Mouse (Mus musculus): ENCODE data around the gene Sh3rf3. TPM values are rescaled to one million over a fixed set of nuclear protein-coding genes. Genes with fewer than 3 reads are reported as not detected.
A peak's percentile ranks its signal among the peaks of the same experiment; 100 is the strongest.

The Sh3rf3 gene
- polyA plus RNA-seq, 1 experiment = 9.6 TPM

- peaks cover 1% of the 10 kb centered on the region; the same call in 1 of the 2 replicates for H3K4me1 ChIP-seq (ENCODE audit: control insufficient read depth, insufficient read depth, low read length)
- TF ChIP-seq CTCF (IDR thresholded peaks at IDR 0.05; ENCODE audit: borderline replicate concordance, insufficient read depth, low read length) (peak; percentile 67), POLR2A (IDR thresholded peaks at IDR 0.05; ENCODE audit: low read depth, low read length) (no peak)
- H3K4me3 ChIP-seq (ENCODE audit: insufficient read depth, low read length) = no peak overlapping the region
- H3K27ac ChIP-seq (ENCODE audit: insufficient read depth, low read length) = no peak overlapping the region
Observed at GRCm38 (mm10) chr10:59109015-59109414, 295.9 kb downstream of the Sh3rf3 start.

- H3K27ac ChIP-seq (ENCODE audit: insufficient read depth, low read length) = no peak overlapping the region
- H3K4me1 ChIP-seq (ENCODE audit: control insufficient read depth, insufficient read depth, low read length) = peaks cover 7% of the 10 kb centered on the region
- TF ChIP-seq CTCF (IDR thresholded peaks at IDR 0.05; ENCODE audit: borderline replicate concordance, insufficient read depth, low read length) (no peak), POLR2A (IDR thresholded peaks at IDR 0.05; ENCODE audit: low read depth, low read length) (no peak)
- no peak overlapping the region for H3K4me3 ChIP-seq (ENCODE audit: insufficient read depth, low read length)
Observed at GRCm38 (mm10) chr10:59110386-59110785, 297.2 kb downstream of the Sh3rf3 start.

GRCm38 (mm10) chr10:59112755-59113154, 299.6 kb downstream of the Sh3rf3 start:
- TF ChIP-seq POLR2A (IDR thresholded peaks at IDR 0.05; ENCODE audit: low read depth, low read length) (no peak), CTCF (IDR thresholded peaks at IDR 0.05; ENCODE audit: borderline replicate concordance, insufficient read depth, low read length) (no peak)
- no peak overlapping the region for H3K4me3 ChIP-seq (ENCODE audit: insufficient read depth, low read length)
- peaks cover 7% of the 10 kb centered on the region for H3K4me1 ChIP-seq (ENCODE audit: control insufficient read depth, insufficient read depth, low read length)
- no peak overlapping the region for H3K27ac ChIP-seq (ENCODE audit: insufficient read depth, low read length)

GRCm38 (mm10) chr10:59113386-59113785, 300.2 kb downstream of the Sh3rf3 start:
- Histone ChIP-seq H3K27ac (ENCODE audit: insufficient read depth, low read length) (no peak overlapping the region), H3K4me3 (ENCODE audit: insufficient read depth, low read length) (no peak overlapping the region), H3K4me1 (ENCODE audit: control insufficient read depth, insufficient read depth, low read length) (peaks cover 7% of the 10 kb centered on the region)
- TF ChIP-seq CTCF (IDR thresholded peaks at IDR 0.05; ENCODE audit: borderline replicate concordance, insufficient read depth, low read length) = no peak
- no peak for TF ChIP-seq POLR2A (IDR thresholded peaks at IDR 0.05; ENCODE audit: low read depth, low read length)

- Histone ChIP-seq H3K27ac (ENCODE audit: insufficient read depth, low read length) (peak overlapping the region; percentile 58), H3K4me1 (ENCODE audit: control insufficient read depth, insufficient read depth, low read length) (peaks cover 7% of the 10 kb centered on the region), H3K4me3 (ENCODE audit: insufficient read depth, low read length) (no peak overlapping the region)
- no peak for TF ChIP-seq POLR2A (IDR thresholded peaks at IDR 0.05; ENCODE audit: low read depth, low read length)
- TF ChIP-seq CTCF (IDR thresholded peaks at IDR 0.05; ENCODE audit: borderline replicate concordance, insufficient read depth, low read length) = no peak
Observed at GRCm38 (mm10) chr10:59114535-59115291, 301.6 kb downstream of the Sh3rf3 start.

GRCm38 (mm10) chr10:59115691-59116090, 302.5 kb downstream of the Sh3rf3 start:
- Histone ChIP-seq H3K4me3 (ENCODE audit: insufficient read depth, low read length) (no peak overlapping the region), H3K27ac (ENCODE audit: insufficient read depth, low read length) (no peak overlapping the region), H3K4me1 (ENCODE audit: control insufficient read depth, insufficient read depth, low read length) (peaks cover 7% of the 10 kb centered on the region)
- no peak for TF ChIP-seq CTCF (IDR thresholded peaks at IDR 0.05; ENCODE audit: borderline replicate concordance, insufficient read depth, low read length)
- no peak for TF ChIP-seq POLR2A (IDR thresholded peaks at IDR 0.05; ENCODE audit: low read depth, low read length)

GRCm38 (mm10) chr10:59116331-59116730, 303.2 kb downstream of the Sh3rf3 start:
- Histone ChIP-seq H3K4me3 (ENCODE audit: insufficient read depth, low read length) (no peak overlapping the region), H3K27ac (ENCODE audit: insufficient read depth, low read length) (no peak overlapping the region), H3K4me1 (ENCODE audit: control insufficient read depth, insufficient read depth, low read length) (peaks cover 7% of the 10 kb centered on the region)
- TF ChIP-seq CTCF (IDR thresholded peaks at IDR 0.05; ENCODE audit: borderline replicate concordance, insufficient read depth, low read length) = no peak
- TF ChIP-seq POLR2A (IDR thresholded peaks at IDR 0.05; ENCODE audit: low read depth, low read length) = no peak

GRCm38 (mm10) chr10:59117555-59117954, 304.4 kb downstream of the Sh3rf3 start:
- Histone ChIP-seq H3K4me1 (ENCODE audit: control insufficient read depth, insufficient read depth, low read length) (peaks cover 7% of the 10 kb centered on the region), H3K4me3 (ENCODE audit: insufficient read depth, low read length) (no peak overlapping the region), H3K27ac (ENCODE audit: insufficient read depth, low read length) (no peak overlapping the region)
- TF ChIP-seq CTCF (IDR thresholded peaks at IDR 0.05; ENCODE audit: borderline replicate concordance, insufficient read depth, low read length) = no peak
- TF ChIP-seq POLR2A (IDR thresholded peaks at IDR 0.05; ENCODE audit: low read depth, low read length) = no peak

- Histone ChIP-seq H3K4me1 (ENCODE audit: control insufficient read depth, insufficient read depth, low read length) (peaks cover 5% of the 10 kb centered on the region), H3K4me3 (ENCODE audit: insufficient read depth, low read length) (no peak overlapping the region), H3K27ac (ENCODE audit: insufficient read depth, low read length) (no peak overlapping the region)
- TF ChIP-seq CTCF (IDR thresholded peaks at IDR 0.05; ENCODE audit: borderline replicate concordance, insufficient read depth, low read length) (no peak), POLR2A (IDR thresholded peaks at IDR 0.05; ENCODE audit: low read depth, low read length) (no peak)
Observed at GRCm38 (mm10) chr10:59119001-59119400, 305.8 kb downstream of the Sh3rf3 start.

GRCm38 (mm10) chr10:59119811-59120210, 306.7 kb downstream of the Sh3rf3 start:
- no peak for TF ChIP-seq CTCF (IDR thresholded peaks at IDR 0.05; ENCODE audit: borderline replicate concordance, insufficient read depth, low read length)
- no peak for TF ChIP-seq POLR2A (IDR thresholded peaks at IDR 0.05; ENCODE audit: low read depth, low read length)
- Histone ChIP-seq H3K27ac (ENCODE audit: insufficient read depth, low read length) (no peak overlapping the region), H3K4me3 (ENCODE audit: insufficient read depth, low read length) (no peak overlapping the region), H3K4me1 (ENCODE audit: control insufficient read depth, insufficient read depth, low read length) (no peaks in the 10 kb centered on the region)
